Mouse (Mus musculus): ENCODE measurements around the gene Abcb4.

- TF ChIP-seq ZC3H11A (IDR thresholded peaks at IDR 0.05; ENCODE audit: low read depth, low read length) (no peak), TCF12 (IDR thresholded peaks at IDR 0.05; ENCODE audit: low read depth, low read length) (no peak), CTCF (IDR thresholded peaks at IDR 0.05 in 2 of 3, conservative IDR thresholded peaks at IDR 0.05 in 1 of 3; ENCODE audit: control insufficient read depth in 1 of 3, insufficient read depth in 1 of 3, low read depth in 2 of 3, low read length in 3 of 3, poor library complexity in 1 of 3, severe bottlenecking in 1 of 3) (no peak), EP300 (IDR thresholded peaks at IDR 0.05; ENCODE audit: low read depth in 1 of 2, low read length in 2 of 2) (no peak), RAD21 (IDR thresholded peaks at IDR 0.05; ENCODE audit: low read depth, low read length) (no peak), MAX (IDR thresholded peaks at IDR 0.05; ENCODE audit: low read length) (no peak), BHLHE40 (IDR thresholded peaks at IDR 0.05; ENCODE audit: borderline replicate concordance, low read depth, low read length) (no peak), HCFC1 (IDR thresholded peaks at IDR 0.05; ENCODE audit: low read depth, low read length) (no peak), POLR2A (IDR thresholded peaks at IDR 0.05; ENCODE audit: control insufficient read depth in 1 of 2, insufficient read depth in 1 of 2, low read depth in 1 of 2, low read length in 2 of 2, poor library complexity in 1 of 2) (no peak), ZKSCAN1 (IDR thresholded peaks at IDR 0.05; ENCODE audit: low read depth, low read length) (no peak), E2F4 (IDR thresholded peaks at IDR 0.05; ENCODE audit: borderline replicate concordance, low read depth, low read length) (no peak), ZNF384 (IDR thresholded peaks at IDR 0.05; ENCODE audit: low read depth, low read length) (no peak)
Measured at GRCm38 (mm10) chr5:8964487-8964886, 71.0 kb downstream of the Abcb4 start.

Data from MEL (cell line).